Mouse (Mus musculus): Measurements from ENCODE around the gene Gm14139. TPM values are rescaled to one million over a fixed set of nuclear protein-coding genes. Genes with fewer than 3 reads are reported as not detected.
A peak's percentile ranks its signal among the peaks of the same experiment; 100 is the strongest.
"Not testable (repeated sequence)": the region's sequence is repeated elsewhere in the genome, so short reads cannot be mapped to it uniquely, and the experiment has no call there.

The Gm14139 gene
- 0.11 and 0.14 TPM in 2 replicates for polyA plus RNA-seq (2012; rRNA removed)

DNA sequence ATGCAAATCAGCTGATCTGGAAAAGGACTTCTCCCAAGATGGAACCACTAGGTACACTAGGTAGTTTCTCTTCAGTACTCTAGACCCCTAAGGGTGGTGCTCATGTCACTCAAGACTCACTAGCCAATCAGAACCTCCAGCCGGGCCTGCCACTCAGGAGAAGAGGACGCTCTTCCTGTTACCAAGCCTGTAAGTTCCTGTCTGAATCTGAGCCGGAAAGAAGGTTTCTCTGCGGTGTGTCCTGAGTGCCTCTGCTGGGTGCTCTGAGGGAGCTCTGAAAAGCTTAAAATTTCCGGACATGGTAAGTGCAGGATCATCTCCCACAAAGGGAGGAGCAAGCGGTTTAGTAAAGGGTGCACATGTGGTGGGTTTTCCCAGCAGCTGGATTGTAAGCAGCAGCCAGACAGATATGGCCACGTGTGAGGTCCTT lies at the start of gene Gm14139:
Gm14139 (plus strand) TSS at position 186 of the 430 bp plus-strand sequence.
- H3K36me3 ChIP-seq (ENCODE audit: control insufficient read depth, insufficient read depth, low read length); H3K27me3 ChIP-seq (ENCODE audit: control insufficient read depth, insufficient read depth, low read length); H3K4me1 ChIP-seq (ENCODE audit: control insufficient read depth, insufficient read depth, low read length); H3K27ac ChIP-seq (ENCODE audit: control insufficient read depth, insufficient read depth, low read depth, low read length); H3K4me3 ChIP-seq (ENCODE audit: control insufficient read depth, low read depth, low read length): not testable (repeated sequence)

DNA sequence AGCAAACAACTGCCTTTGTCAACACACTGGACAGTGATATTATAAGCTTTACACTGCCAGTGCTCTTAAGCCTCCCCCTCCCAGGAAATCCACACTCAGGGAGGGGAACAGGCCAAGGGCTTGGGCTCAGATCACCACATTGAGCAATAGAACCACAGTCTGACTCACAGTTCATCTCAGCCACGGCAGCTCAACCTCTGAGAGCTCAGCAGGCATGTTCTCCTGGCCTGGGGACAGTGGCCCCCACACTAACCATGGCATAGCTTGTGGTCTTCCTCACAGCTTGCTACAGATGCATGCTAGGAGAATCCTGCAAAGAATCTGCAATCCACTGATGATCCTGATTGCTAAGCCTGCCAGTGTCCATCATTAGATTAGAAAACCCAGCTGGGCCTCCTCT lies 49.6 kb upstream of the Gm14139 start:
- not testable (repeated sequence) for H3K36me3 ChIP-seq (ENCODE audit: control insufficient read depth, insufficient read depth, low read length); H3K27me3 ChIP-seq (ENCODE audit: control insufficient read depth, insufficient read depth, low read length)

DNA sequence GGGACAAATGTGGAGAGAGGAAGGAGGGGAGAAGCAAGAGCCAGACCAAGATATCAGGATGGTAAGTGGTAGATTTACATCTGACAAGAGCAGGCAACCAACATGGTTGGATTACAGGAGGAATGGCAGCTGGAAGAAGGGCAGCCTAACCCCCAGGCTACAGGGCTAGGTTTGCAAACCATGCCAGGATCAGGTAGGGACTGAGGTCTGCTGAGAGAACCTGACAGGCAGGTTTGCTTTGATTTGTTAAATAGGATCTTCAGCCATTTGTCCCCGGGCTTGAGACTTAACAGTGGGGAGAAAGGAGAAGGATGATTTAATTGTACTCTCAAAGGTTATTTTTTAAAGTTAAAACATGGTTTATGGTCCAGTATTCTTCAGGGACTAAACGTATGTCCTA lies 48.8 kb upstream of the Gm14139 start:
- TF ChIP-seq POLR2A (IDR thresholded peaks at IDR 0.05; ENCODE audit: control insufficient read depth, low read depth, low read length) (no peak), CTCF (IDR thresholded peaks at IDR 0.05; ENCODE audit: control insufficient read depth, insufficient read depth, insufficient replicate concordance, low read depth, low read length) (no peak)
- H3K4me3 ChIP-seq (ENCODE audit: control insufficient read depth, low read depth, low read length): no peak overlapping the region
- no peaks in the 10 kb centered on the region for H3K36me3 ChIP-seq (ENCODE audit: control insufficient read depth, insufficient read depth, low read length)
- no peak overlapping the region for H3K27ac ChIP-seq (ENCODE audit: control insufficient read depth, insufficient read depth, low read depth, low read length)
- H3K27me3 ChIP-seq (ENCODE audit: control insufficient read depth, insufficient read depth, low read length): no peaks in the 10 kb centered on the region
- no peaks in the 10 kb centered on the region; the same call in 1 of the 2 replicates for H3K4me1 ChIP-seq (ENCODE audit: control insufficient read depth, insufficient read depth, low read length)

More for the DNA sequence above, 49.6 kb upstream of the Gm14139 start:
- H3K4me1 ChIP-seq (ENCODE audit: control insufficient read depth, insufficient read depth, low read length); H3K27ac ChIP-seq (ENCODE audit: control insufficient read depth, insufficient read depth, low read depth, low read length); H3K4me3 ChIP-seq (ENCODE audit: control insufficient read depth, low read depth, low read length): not testable (repeated sequence)

DNA sequence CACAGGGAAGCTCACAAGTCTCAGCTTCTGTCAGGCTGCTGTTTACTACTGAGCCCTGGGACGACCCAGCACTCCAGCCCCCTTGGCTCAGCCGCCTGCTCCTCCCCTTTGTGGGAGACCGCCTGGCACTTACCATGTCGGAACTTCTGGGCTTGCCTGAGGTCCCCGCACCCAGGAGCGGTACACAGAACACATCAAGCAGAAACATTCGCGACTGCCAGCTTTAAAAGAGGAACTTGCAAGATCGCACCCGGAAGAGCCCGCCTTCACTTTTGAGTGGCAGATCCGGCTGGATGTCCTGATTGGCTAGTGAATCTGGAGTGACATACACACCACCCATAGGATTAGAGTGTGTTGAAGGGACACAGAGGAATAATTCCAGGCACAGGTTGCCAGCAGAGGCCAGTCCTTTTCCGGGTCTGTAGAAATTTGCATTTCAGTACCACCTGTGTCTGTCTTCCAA lies 45.1 kb upstream of the Gm14139 start, which contains the start of gene Zfp120:
Zfp120 (minus strand) TSS at position 274 of the 463 bp plus-strand sequence.
- TF ChIP-seq CTCF (IDR thresholded peaks at IDR 0.05; ENCODE audit: control insufficient read depth, insufficient read depth, insufficient replicate concordance, low read depth, low read length) (no peak), POLR2A (IDR thresholded peaks at IDR 0.05; ENCODE audit: control insufficient read depth, low read depth, low read length) (no peak)
- Histone ChIP-seq H3K27me3 (ENCODE audit: control insufficient read depth, insufficient read depth, low read length) (no peaks in the 10 kb centered on the region), H3K36me3 (ENCODE audit: control insufficient read depth, insufficient read depth, low read length) (no peaks in the 10 kb centered on the region), H3K27ac (ENCODE audit: control insufficient read depth, insufficient read depth, low read depth, low read length) (peak within 1 kb of the TSS; percentile 32), H3K4me1 (ENCODE audit: control insufficient read depth, insufficient read depth, low read length) (no peaks in the 10 kb centered on the region; the same call in 1 of the 2 replicates), H3K4me3 (ENCODE audit: control insufficient read depth, low read depth, low read length) (peak within 1 kb of the TSS; percentile 94)

DNA sequence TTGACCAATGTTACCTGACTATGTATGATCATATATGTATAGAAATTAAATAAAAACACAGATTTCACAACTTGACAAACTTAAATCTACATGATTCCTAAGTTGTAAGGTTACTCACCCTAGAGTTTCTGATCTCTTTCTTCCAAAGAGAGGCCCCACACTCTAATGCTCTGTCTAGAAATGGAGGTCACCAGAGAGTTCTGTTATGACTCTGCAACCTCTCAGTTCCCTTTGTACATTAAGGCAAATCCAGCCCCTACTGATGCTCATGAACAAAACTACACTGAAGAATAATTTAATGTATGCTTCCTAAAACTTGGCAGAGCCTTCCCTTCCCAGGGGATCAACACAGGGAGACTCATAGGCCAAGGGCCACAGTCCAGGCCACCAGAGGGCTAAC lies 14.9 kb upstream of the Gm14139 start:
- Histone ChIP-seq H3K36me3 (ENCODE audit: control insufficient read depth, insufficient read depth, low read length) (no peaks in the 10 kb centered on the region), H3K27me3 (ENCODE audit: control insufficient read depth, insufficient read depth, low read length) (no peaks in the 10 kb centered on the region)
- TF ChIP-seq CTCF (IDR thresholded peaks at IDR 0.05; ENCODE audit: control insufficient read depth, insufficient read depth, insufficient replicate concordance, low read depth, low read length): no peak
- no peak for TF ChIP-seq POLR2A (IDR thresholded peaks at IDR 0.05; ENCODE audit: control insufficient read depth, low read depth, low read length)

DNA sequence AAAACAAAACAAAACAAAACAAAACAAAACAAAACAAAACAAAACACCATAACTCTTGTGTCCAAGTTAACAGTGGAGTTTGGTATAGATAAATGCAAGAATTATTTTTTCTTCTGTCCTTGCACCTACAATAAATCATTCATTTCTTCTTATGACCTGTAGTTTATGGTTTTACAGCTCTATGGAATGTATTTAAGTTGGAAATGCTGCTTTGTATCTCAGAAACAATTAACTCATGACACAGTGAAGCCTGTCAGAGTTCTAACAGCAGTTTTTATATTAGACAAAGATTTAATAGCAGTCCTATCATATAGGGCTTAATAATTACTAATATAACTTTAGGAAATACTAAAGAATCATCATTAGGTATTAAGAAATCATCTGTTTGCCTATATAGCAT lies 7.7 kb upstream of the Gm14139 start:
- Histone ChIP-seq H3K4me1 (ENCODE audit: control insufficient read depth, insufficient read depth, low read length) (no peaks in the 10 kb centered on the region), H3K27me3 (ENCODE audit: control insufficient read depth, insufficient read depth, low read length) (no peaks in the 10 kb centered on the region), H3K4me3 (ENCODE audit: control insufficient read depth, low read depth, low read length) (no peak overlapping the region), H3K27ac (ENCODE audit: control insufficient read depth, insufficient read depth, low read depth, low read length) (no peak overlapping the region), H3K36me3 (ENCODE audit: control insufficient read depth, insufficient read depth, low read length) (no peaks in the 10 kb centered on the region)
- no peak for TF ChIP-seq POLR2A (IDR thresholded peaks at IDR 0.05; ENCODE audit: control insufficient read depth, low read depth, low read length)
- no peak for TF ChIP-seq CTCF (IDR thresholded peaks at IDR 0.05; ENCODE audit: control insufficient read depth, insufficient read depth, insufficient replicate concordance, low read depth, low read length)

More for the DNA sequence above, 14.9 kb upstream of the Gm14139 start:
- no peak overlapping the region for H3K27ac ChIP-seq (ENCODE audit: control insufficient read depth, insufficient read depth, low read depth, low read length)
- H3K4me3 ChIP-seq (ENCODE audit: control insufficient read depth, low read depth, low read length): no peak overlapping the region
- no peaks in the 10 kb centered on the region for H3K4me1 ChIP-seq (ENCODE audit: control insufficient read depth, insufficient read depth, low read length)

DNA sequence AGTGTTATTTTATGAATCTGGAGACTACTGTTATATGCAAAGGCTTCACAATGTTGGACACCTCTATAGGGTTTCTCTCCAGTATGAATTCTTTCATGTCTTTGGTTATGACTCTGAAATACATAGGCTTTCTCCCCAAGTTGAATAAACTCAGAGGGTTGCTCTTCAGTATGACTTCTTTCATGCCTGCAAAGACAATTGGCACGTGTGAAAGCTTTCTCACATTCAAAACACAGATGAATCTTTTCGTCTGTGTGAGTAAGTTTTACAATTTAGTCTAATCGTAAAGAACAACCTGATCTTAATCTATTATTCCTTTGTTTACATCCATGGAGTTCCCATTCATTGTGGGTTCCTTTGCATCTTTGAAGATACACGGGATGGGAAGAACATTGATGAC lies 2.0 kb upstream of the Gm14139 start, which contains the start of gene Gm10770:
Gm10770 (minus strand) TSS at position 101 of the 400 bp plus-strand sequence.
- not testable (repeated sequence) for H3K4me3 ChIP-seq (ENCODE audit: control insufficient read depth, low read depth, low read length); H3K36me3 ChIP-seq (ENCODE audit: control insufficient read depth, insufficient read depth, low read length); H3K27me3 ChIP-seq (ENCODE audit: control insufficient read depth, insufficient read depth, low read length); H3K4me1 ChIP-seq (ENCODE audit: control insufficient read depth, insufficient read depth, low read length); H3K27ac ChIP-seq (ENCODE audit: control insufficient read depth, insufficient read depth, low read depth, low read length)

DNA sequence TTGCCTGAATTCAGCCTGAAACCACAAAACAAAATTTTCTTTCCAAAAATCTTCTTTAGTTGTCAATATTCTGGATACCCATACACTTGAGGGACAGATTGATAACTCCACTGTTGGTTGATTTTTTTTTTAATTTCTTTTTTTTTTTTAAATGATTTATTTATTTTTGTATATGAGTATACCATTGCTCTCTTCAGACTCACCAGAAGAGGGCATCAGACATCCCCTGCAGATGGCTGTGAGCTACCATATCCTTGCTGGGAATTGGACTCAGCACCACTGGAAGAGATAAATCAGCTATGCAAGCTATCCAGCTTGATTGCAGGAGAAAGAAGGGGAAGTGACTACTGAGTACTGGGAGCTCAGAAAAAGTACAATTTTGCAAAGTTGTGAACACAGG lies 509 bp upstream of the Gm14139 start:
- H3K27ac ChIP-seq (ENCODE audit: control insufficient read depth, insufficient read depth, low read depth, low read length); H3K36me3 ChIP-seq (ENCODE audit: control insufficient read depth, insufficient read depth, low read length); H3K4me3 ChIP-seq (ENCODE audit: control insufficient read depth, low read depth, low read length); H3K27me3 ChIP-seq (ENCODE audit: control insufficient read depth, insufficient read depth, low read length); H3K4me1 ChIP-seq (ENCODE audit: control insufficient read depth, insufficient read depth, low read length): not testable (repeated sequence)

DNA sequence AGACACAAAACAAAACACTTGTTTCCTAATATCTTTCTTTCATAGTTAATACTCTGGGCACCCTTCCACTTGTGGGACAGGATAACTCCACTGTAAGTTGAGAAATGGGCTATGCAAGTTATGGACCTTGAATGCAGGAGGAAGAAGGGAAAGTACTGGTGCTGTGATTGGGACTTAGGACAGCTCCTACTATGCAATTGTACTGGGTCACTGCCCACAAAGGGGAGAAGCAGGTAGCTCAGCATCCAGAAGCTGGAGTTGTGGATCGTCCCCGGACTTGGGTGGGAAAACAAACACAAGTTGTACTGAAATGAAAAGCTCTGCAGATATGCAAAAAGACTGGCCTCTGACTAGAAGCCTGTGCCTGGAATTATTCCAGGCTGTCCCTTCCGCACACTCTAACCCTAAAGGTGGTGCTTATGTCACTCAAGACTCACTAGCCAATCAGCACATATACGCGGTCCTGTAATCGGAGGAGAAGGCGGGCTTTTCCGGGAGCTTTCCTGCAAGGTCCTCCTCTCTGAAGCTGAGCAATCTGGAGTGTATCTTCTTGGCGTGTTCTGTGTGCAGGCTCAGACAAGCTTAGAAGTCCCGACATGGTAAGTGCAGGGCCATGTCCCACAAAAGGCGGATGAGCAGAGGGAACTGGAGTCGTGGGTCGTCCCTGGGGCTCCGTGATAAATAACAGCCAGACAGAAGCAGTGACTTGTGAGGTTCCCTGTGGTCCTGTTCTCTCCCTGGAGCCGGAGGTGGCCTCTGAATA lies 36.2 kb downstream of the Gm14139 start, which contains the start of gene Zfp937:
Zfp937 (plus strand) TSS at position 474 of the 763 bp plus-strand sequence.
- peak within 1 kb of the TSS; percentile 66 for H3K4me3 ChIP-seq (ENCODE audit: control insufficient read depth, low read depth, low read length)
- not testable (repeated sequence) for H3K36me3 ChIP-seq (ENCODE audit: control insufficient read depth, insufficient read depth, low read length); H3K27ac ChIP-seq (ENCODE audit: control insufficient read depth, insufficient read depth, low read depth, low read length); H3K27me3 ChIP-seq (ENCODE audit: control insufficient read depth, insufficient read depth, low read length); H3K4me1 ChIP-seq (ENCODE audit: control insufficient read depth, insufficient read depth, low read length)

DNA sequence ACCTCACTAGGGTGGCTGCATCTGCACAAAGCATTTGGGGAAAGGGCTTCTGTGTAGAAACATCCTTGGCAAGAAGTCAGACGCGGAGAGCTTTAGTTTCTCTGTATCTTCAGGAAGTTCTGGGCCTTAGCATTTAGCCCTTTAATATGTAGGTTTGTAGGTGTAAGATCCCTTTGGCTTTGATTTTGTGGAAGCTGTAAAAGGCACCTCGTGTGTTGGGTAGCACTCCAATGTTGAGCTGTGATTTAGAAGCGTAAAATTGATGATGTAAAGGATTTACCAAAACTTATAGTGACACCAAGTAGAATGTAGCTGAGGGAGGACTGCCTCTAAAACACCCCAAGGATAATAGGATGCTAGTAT lies 36.8 kb downstream of the Gm14139 start:
- H3K36me3 ChIP-seq (ENCODE audit: control insufficient read depth, insufficient read depth, low read length); H3K4me1 ChIP-seq (ENCODE audit: control insufficient read depth, insufficient read depth, low read length); H3K27me3 ChIP-seq (ENCODE audit: control insufficient read depth, insufficient read depth, low read length); H3K27ac ChIP-seq (ENCODE audit: control insufficient read depth, insufficient read depth, low read depth, low read length): not testable (repeated sequence)
- peak overlapping the region; percentile 66 for H3K4me3 ChIP-seq (ENCODE audit: control insufficient read depth, low read depth, low read length)

DNA sequence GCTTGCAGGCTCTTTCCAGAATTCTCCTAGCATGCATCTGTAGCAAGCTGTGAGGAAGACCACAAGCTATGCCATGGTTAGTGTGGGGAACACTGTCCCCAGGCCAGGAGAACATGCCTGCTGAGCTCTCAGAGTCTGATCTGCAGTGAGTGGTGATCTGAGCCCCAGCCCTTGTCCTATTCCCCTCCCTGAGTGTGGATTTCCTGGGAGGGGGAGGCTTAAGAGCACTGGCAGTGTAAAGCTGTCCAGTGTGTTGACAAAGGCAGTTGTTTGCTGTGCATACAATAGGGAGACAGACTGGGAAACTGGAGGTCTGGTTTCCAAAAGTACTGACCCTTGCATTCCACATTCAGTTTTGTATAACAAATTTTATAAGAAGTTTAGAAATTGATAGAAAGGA lies 41.7 kb downstream of the Gm14139 start:
- H3K4me3 ChIP-seq (ENCODE audit: control insufficient read depth, low read depth, low read length); H3K36me3 ChIP-seq (ENCODE audit: control insufficient read depth, insufficient read depth, low read length); H3K4me1 ChIP-seq (ENCODE audit: control insufficient read depth, insufficient read depth, low read length): not testable (repeated sequence)

More for the DNA sequence above, 41.7 kb downstream of the Gm14139 start:
- H3K27ac ChIP-seq (ENCODE audit: control insufficient read depth, insufficient read depth, low read depth, low read length); H3K27me3 ChIP-seq (ENCODE audit: control insufficient read depth, insufficient read depth, low read length): not testable (repeated sequence)

Data from testis, adult 2 months (tissue).